Mouse (Mus musculus) liver, embryonic 14.5 days (tissue): ENCODE results near the gene Pdx1.

Experiments used
- CTCF ChIP-seq: IDR thresholded peaks from 2 replicates; pipeline ENCODE4 v1.5.1; 2016; ENCODE audit warnings: antibody characterized with exemption, low read depth, control low read depth
- EP300 ChIP-seq: IDR thresholded peaks from 2 replicates; pipeline ENCODE4 v1.6.1; 2016; ENCODE audit warnings: antibody characterized with exemption, low read depth

DNA sequence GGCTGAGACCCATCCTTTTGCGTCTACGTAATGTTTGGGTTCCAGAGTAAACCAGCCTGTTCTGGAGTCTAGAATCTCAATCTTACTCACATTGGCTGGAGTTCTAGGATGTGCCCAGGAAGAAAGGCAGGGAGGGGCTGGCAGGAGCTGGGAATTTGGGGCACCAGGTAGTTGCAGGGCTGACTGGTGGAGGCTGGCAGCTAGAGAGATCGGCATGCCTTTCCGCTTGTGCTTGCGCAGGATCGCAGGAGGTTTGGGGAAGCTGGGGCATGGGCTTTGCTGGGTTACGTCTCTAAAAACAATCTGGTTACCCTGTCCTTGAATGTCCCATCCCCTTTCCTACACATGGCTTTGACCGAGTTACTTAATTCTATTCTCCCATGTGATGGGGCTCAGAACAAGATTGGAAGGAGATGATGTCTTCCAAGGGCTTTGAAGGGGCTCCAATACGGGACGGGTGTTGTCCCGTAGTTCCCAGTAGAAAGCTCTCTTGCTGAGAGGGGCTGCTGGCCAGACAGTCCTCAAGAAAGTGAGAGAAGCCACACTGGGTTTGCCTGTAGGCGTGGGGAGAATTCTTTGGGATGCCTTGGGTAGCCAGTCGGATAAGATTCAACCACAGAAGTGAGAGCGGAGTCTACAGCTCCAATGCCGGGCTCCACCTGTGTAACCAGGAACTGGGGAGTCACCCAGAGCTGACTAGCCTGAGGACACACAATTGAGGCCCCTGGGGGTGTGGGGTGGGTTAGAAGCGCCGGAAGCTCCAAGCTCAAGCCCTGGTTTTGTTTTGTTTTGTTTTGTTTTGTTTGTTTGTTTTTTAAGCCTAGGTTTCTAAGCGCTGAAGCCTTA is 7.2 kb downstream of the Pdx1 start:
- TF ChIP-seq CTCF = no peak
- TF ChIP-seq EP300 = no peak
